Mouse (Mus musculus) lung, postnatal 0 days (tissue): Measurements from ENCODE around the gene AU018091.

Source experiments
- CTCF ChIP-seq: IDR thresholded peaks from 2 replicates; pipeline ENCODE4 v1.5.1; 2016; ENCODE audit warnings: antibody characterized with exemption, mild to moderate bottlenecking
- EP300 ChIP-seq: IDR thresholded peaks from 2 replicates; pipeline ENCODE4 v1.6.1; 2016; ENCODE audit warnings: antibody characterized with exemption, mild to moderate bottlenecking, control low read depth

DNA sequence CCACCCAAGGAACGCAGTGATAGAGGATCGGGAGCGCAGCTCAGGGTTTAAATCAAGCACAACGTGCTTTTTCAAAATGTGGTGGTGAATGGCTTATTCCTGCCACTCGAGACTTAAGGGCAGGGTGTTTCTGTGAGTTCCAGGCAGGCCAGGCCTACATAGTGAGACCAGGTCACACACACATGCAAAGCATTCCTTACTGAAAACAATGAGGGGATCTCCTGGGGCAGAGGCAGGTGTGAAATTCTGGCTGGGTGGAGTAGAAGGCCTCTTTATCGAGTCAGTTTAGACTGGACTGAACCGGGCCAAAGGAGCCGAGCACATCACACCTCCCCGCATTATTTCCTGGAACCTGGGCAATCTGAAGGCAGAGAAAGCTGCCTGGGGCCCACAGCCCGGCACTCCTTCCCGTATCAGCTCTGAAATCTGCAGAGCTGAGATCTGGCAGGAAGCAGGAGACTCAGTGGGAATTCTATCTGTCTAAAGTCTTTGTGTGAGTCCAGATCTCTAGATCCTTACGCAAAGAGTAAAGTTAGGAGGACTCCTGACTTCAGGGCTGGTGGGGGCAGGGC, 32.2 kb upstream of the AU018091 start:
- TF ChIP-seq CTCF (no peak), EP300 (no peak)
